Mouse (Mus musculus) v-Abl transformed pro-B cells (cell line): ENCODE results near the gene Ptprb.

Source experiments
- in situ Hi-C, 2 experiments: fragments of 400-800 bp; cut with MboI; formaldehyde crosslinking; loops; one replicate each; pipeline ENCODE4 v1.15.1; 2025; ENCODE audit not compliant: unreplicated experiment in 2 of 2

Ptprb gene

DNA sequence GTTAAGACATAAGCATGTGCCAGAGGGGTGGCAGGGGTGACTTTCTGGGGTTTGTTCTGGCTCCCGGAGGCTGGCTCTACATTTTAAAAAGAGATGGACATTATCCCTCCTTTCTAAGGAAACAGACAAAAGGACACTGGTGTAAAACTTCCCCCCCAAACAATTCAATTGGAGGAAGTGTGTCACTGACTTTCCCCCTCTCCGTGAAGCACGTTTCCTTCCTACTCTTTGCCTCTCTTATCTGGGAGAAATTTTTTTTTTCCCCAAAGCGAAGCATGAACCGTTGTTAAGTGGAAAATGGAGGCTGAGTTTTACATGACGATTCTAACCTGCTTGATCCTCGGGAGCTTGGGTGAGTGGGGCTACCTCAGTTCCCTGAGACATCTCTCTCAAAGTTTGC is at the start of gene Ptprb:
Ptprb (plus strand) TSS at position 244 of the 400 bp plus-strand sequence.
- in situ Hi-C loops = no loop called here

DNA sequence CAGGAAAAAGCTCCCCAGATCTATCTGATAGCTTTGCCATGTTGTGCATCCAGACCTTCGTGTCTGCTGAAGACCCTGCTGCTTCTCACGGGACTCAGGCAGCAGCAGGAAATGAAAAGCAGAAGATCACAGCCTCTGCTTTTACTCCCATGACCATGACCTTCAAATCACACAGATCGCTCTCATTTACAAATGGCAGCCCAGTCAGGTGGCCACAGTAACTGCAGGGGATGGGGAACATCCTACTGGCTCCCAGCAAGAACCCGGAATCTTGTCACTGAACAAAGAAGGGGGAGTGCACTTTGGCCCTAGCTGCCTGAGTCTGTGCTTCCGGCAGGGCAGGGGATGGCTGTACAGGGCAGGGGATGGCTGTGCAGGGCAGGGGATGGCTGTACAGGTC is 40.0 kb upstream of the Ptprb start:
- in situ Hi-C loops = no loop called here

- in situ Hi-C loops = no loop called here
Observed at GRCm38 (mm10) chr10:116242200-116242599, 33.1 kb upstream of the Ptprb start.

DNA sequence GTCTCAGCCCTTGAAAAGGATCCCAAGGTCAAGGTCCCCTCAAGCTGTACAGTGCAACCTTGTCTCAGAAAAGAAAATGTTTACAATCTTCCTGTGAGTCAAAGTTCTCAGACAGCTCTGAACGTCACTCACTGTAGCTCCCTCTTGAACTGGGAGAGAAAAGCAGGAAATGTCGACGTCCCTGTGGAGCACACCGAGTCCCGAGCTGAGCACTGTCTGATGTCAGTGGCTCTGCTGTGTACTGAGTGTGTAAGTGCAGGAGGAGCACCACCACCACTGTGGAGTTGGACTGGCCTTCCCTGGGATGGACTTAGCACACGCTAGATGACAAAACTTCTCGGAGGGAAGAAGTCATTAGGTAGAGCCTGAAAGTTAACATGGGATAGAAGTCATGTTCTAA is 31.9 kb upstream of the Ptprb start:
- in situ Hi-C loops = no loop called here

DNA sequence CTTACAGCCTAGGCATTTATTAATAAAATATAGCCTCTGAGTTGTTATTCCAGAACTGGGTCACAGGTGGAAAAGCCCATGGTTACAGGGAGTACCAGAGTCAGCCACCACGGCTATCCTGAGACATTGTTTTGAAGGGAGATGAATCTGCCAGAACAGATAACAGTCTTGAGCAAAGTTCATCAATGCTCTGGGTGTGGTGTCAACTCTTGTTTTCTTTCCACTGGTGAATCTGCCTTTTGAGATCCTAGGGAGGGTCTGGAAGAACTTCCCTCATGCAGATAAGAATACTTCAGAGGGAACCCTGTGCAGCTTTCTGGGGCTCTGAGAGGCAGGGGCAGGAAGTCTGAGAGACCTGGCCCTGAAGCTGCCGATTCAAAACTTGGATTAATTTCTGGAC is 29.7 kb upstream of the Ptprb start:
- in situ Hi-C loops = no loop called here

DNA sequence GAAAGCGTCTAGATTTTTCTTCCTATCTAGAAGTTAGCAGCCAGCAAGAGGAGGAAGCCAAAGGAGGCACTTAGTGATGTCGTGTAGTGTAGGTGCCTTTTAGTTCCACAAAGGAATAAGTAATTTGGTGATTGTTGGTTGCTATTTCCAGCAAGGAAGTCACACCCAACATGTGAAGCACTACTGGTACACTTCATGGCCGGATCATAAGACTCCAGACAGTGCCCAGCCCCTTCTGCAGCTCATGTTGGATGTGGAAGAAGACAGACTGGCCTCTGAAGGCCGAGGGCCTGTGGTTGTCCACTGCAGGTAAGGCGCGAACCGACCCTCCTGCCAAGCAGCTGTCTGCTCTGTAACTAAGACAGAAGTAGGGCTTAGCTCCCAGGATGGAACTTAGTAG is 22.7 kb upstream of the Ptprb start:
- in situ Hi-C loops = no loop called here

DNA sequence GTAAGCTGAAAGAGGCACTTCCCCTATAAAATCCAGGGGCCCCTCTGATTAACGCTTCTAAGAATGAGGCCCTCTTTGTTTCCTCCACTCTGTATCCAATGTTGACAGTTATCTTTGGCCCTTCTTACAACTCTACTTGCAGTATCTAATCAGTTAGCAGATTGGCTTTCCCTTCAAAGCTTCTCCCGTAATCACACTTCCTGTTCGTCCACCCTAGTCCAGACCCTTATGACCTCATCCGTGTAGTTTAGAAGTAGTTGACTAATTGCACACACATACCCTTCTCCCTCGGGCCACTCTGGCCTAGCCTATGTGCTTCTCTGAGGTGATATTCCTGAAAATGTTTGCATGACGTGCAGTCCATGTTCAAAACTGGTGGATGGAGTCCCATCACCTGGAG is 21.4 kb upstream of the Ptprb start:
- in situ Hi-C loops = no loop called here

DNA sequence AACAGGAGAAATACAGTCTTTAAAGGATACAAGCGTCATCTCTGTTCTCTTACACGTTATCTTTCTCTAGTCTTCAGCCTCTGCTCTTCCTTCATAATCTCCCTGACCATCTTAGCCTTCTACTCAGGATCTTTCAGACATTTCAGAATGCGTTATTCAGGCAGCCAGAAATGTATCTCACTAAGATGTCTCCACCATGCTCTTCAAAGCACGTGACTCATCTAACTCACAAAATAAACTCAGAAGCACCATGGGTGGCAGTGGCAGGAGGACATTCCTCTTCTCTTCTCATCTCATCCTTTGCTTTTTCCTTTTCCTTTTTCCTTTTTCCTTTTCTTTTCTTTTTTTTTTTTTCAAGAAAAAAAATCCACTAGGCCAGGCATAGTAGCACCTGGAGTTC is 16.0 kb upstream of the Ptprb start:
- in situ Hi-C loops = no loop called here

GRCm38 (mm10) chr10:116260658-116261433 is 14.5 kb upstream of the Ptprb start:
- in situ Hi-C loops = no loop called here

- in situ Hi-C loops = no loop called here
Observed at GRCm38 (mm10) chr10:116261559-116261958, 13.8 kb upstream of the Ptprb start.

DNA sequence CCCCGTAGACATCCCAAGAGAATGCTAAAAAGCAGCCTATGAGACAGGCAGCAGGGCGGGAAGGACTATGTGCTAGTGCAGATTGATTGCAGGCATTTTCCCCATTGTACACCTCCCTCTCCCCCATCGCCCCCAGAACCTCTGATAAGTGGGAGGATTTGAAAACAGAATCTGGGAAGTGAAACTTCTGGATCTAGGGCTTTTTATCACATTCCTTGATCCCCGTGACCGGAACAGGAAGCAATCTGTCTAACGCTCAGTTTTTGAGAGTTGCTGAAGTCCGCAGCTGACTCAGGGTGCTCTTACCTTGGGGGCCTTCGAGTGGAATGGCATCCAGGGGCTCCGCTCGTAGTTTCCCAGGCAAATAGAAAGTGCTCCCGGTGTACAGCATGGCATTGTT is 10.8 kb upstream of the Ptprb start:
- in situ Hi-C loops = no loop called here

- in situ Hi-C loops = no loop called here
Observed at GRCm38 (mm10) chr10:116266561-116267433, 8.5 kb upstream of the Ptprb start.

DNA sequence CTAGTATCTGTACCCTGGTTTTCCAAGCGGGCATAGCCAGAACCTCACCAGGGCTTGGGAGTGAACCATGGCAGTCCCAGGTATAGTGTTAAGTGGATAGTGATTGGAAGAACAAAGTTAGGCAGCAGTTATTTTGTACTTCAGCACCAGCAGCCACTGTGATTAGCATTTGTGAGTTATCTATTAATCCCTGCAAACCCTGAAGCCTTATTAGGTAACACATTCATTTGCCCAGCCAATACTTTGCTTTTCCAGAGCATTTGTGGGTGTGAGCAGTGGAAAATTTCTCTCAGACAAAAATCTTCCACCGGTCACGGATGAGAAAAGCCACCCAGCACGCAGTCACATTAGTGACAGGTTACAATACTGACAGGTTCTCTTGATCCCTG is 7.9 kb upstream of the Ptprb start:
- in situ Hi-C loops = no loop called here

DNA sequence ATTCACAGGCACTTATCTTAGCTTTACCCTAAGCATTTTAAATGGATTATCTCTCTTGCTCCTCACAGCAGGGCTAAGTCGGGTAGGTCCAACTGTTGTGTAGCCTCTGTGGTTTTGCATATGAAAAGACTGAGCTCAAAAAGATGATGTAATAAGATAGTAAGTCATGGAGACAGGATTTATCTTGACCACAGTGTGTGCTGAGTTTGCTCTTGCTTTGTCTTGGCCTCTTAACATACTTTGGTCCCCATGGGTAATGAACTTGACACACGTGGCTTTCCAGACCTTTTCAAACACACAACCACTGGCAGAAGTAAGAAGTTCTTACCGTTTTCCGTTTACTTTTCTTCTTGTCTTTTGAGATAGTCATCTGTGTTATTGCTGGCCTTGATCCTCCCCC is 7.0 kb upstream of the Ptprb start:
- in situ Hi-C loops = no loop called here

DNA sequence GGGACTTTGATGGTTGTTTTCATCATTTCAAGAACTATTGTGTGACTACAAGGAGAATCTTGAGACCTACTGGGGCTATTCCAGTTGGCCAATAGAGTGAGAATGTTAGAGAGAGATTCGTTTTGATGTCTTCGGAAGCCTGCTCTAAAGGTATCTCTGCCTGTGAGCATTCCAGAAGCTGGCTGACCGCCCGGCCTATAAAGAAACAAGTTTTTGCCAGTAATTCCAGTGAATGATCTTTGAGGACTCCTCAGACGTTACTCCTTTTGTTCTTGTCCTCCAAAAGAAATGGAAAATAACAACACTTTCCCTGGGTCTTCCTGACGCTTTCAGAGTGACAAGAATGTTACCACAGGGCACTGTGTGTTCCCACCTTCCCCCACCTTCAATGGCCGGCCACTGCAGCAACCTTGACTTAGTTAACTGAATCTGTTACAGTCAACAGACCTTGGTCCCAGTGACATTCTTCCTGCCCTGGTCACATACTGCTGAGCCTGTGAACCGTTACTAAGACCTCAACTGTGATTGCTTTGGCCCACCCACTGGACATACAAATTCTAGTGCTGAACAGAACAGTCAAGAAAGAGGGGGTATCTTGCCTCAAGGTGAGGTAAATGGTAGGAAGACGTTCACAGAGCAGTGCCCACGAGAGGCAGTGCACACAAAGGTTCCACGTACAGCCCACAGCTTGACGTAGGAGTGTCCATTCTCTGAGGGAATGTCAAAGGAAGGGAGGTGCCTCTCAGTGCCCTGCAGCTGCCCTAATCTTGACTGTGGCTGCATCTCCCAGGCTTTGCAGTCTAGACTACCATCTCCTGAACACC is 4.5 kb upstream of the Ptprb start:
- in situ Hi-C loops = no loop called here

DNA sequence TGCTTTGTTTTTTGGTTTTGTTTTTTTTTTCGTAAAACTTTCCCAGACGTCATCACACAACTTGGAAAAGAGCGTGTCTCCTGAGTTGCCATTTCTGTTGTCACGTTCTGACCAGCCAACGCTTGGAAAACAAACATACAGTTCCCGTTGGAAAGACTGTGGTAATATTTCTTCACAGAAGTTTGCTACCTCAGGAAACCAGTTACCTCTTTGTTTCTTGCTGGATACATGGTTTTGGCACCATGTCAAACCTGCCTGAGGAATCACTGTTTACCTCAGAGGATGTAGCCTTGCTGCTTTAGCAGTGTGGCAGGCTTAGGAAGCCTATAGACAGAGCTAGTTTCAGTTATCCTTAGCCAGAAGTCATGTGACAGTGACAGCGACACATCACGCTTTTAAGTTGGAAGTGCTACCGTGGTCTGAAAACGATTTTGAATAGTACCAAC is 3.8 kb upstream of the Ptprb start:
- in situ Hi-C loops = no loop called here

DNA sequence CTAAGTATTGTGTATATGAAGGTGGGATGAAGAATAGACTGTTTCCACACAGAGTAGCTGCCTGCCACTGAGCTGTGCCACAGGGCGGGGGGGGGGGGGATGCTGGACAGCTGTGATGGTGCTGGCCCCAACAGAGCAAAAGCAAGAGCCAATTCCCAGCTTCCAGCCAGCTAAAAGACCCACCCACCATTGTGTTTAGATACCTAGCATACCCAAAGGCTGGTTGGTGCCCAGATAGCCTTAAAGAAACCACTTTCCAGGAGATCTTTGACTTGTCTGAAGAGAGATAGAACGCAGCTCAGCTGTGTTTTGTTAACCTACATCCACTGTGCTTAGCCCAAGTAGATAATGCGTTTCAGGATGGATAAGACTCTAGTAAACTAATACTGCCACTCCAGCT is 3.2 kb upstream of the Ptprb start:
- in situ Hi-C loops = no loop called here

DNA sequence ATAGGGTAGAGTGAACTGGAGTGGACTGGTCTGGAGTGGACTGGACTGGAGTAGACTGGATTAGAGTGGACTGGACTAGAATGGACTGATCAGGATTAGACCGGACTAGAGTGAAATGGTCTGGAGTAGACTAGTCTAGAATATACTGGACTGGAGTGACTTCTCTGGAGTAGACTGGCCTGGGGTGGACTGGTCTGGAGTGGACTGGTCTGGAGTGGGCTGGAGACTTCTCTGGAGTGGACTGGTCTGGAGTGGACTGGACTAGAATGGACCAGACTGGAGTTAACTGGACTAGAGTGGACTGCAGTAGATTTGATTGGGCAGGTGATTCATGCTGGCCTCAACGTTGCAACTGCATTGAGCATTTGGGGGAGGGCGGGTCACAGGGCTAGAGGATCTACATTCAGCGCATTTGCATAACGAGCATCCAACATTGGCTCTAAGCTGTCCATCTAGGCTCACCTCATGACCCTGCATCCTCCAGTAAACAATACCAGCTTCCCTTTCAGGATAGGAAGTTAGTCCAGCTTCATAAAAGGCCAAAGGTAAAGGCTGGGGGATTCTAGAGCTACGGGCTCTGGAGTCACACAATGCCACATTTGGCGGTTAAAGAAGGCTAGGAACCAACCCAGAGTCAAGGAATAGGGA is 11.5 kb downstream of the Ptprb start:
- in situ Hi-C loops = no loop called here

DNA sequence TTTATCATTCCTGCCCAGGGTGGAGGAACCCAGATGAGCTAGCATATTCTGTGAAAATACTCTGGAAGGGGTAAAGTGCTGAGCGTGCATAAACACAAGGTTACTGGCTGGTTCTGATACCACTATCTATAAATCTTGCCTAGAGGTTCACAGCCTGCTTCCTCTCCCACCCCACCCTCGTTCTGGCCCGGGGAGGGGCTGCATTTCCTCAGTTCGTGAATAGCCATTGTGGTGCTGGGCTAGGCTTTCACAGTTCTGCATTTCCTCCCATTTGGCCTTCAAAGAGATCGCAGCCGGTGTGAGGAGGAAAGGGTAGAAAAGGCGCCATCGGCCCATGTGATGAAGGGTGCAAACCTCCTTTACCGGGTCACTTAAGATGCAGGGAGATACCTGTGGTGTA is 12.8 kb downstream of the Ptprb start:
- in situ Hi-C loops = no loop called here

DNA sequence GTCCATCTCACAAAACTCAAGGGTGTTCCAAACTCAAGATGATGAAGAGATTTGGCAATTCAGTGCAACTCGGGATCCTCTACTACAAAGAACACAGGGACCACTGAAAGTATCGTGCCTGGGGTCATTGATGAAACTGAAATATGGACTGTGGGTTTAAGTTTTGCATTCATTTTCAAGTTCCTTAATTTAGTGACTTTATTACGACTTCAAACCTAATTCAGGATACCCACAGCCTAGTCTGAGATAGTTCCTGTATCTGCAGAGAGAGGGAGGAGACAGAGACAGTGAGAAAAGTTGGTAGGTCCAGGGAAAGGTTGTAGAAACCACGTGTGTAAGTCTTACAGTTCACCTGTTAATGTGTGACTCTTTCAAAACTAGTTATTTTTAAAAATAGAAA is 15.2 kb downstream of the Ptprb start:
- in situ Hi-C loops = no loop called here
